Mouse (Mus musculus) liver, embryonic 15.5 days (tissue): ENCODE measurements at regions not wholly inside any gene's neighbourhood (a gene's known extent, or its start where the extent isn't known, plus 50 kb on each side); places are given as distances from the start of the nearest gene placed in this dataset.
A peak's percentile ranks its signal among the peaks of the same experiment; 100 is the strongest.

Source experiments
- ATAC-seq: fragments of 200-750 bp; cut with Nextera tagmentation; 2 replicates; pipeline ENCODE4 v1.8.0; 2017; ENCODE audit warnings: moderate number of reproducible peaks, mild to moderate bottlenecking, moderate library complexity; ENCODE audit not compliant: insufficient read depth
- H3K27ac ChIP-seq: fragments of 300-500 bp; sonication (generic); replicated peaks from 2 replicates; pipeline ENCODE4 v1.5.1; 2015; ENCODE audit warnings: mild to moderate bottlenecking, inconsistent platforms
- H3K27me3 ChIP-seq: fragments of 300-500 bp; sonication (generic); 2 replicates; pipeline ENCODE4 v1.6.1; 2015; ENCODE audit warnings: mild to moderate bottlenecking, inconsistent platforms
- H3K36me3 ChIP-seq: fragments of 300-500 bp; sonication (generic); replicated peaks from 2 replicates; pipeline ENCODE4 v1.6.1; 2015; ENCODE audit warnings: moderate library complexity, mild to moderate bottlenecking, inconsistent platforms
- H3K4me1 ChIP-seq: fragments of 300-500 bp; sonication (generic); replicated peaks from 2 replicates; pipeline ENCODE4 v1.6.1; 2015; ENCODE audit warnings: inconsistent platforms
- H3K4me2 ChIP-seq: fragments of 300-500 bp; sonication (generic); 2 replicates; pipeline ENCODE4 v1.6.1; 2015; ENCODE audit warnings: moderate library complexity, mild to moderate bottlenecking, inconsistent platforms
- H3K4me3 ChIP-seq: fragments of 300-500 bp; sonication (generic); replicated peaks from 2 replicates; pipeline ENCODE4 v1.5.1; 2015; ENCODE audit warnings: mild to moderate bottlenecking, inconsistent platforms
- H3K9ac ChIP-seq: fragments of 300-500 bp; sonication (generic); 2 replicates; pipeline ENCODE4 v1.6.1; 2015; ENCODE audit warnings: moderate library complexity, mild to moderate bottlenecking, inconsistent platforms
- H3K9me3 ChIP-seq: fragments of 300-500 bp; sonication (generic); replicated peaks from 2 replicates; pipeline ENCODE4 v1.6.1; 2016; ENCODE audit warnings: inconsistent platforms
- WGBS: fragments of 180-500 bp; shearing (Covaris S2); methylation state at CpG from one replicate; pipeline ENCODE4 v1.1.7; 2015; ENCODE audit warnings: mixed read lengths; ENCODE audit not compliant: insufficient replicate concordance; 5-methylcytosine and 5-hydroxymethylcytosine counted together

DNA sequence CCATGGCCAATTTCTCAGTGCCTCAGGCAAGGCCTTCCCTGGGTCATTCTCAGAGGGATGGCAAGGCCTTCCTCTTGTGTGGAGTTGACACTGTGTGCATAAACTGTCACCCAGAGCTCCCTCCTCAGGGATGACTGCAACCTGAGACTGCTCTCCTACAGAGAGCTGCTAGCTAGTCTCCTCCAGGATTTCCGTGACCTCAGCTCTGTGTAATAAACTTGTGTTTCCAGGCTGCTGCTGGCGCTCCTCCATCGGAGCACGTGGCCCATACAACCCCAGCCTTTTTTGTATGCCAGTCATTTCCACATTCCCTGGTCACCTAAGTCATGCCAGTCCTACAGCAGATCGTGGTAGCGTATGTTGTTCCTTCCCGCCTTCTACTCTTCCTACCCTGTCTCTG is 714.3 kb upstream of the Car8 start:
- Histone ChIP-seq H3K9ac (no peak overlapping the region), H3K4me3 (no peak overlapping the region), H3K27ac (no peak overlapping the region), H3K9me3 (no peaks in the 10 kb centered on the region), H3K4me2 (no peak overlapping the region), H3K36me3 (no peaks in the 10 kb centered on the region), H3K4me1 (peaks cover 4% of the 10 kb centered on the region; the same call in 1 of the 2 replicates), H3K27me3 (no peaks in the 10 kb centered on the region)
- ATAC-seq = no peak
- 72% methylated on average over 7 of the region's 7 CpGs for WGBS

DNA sequence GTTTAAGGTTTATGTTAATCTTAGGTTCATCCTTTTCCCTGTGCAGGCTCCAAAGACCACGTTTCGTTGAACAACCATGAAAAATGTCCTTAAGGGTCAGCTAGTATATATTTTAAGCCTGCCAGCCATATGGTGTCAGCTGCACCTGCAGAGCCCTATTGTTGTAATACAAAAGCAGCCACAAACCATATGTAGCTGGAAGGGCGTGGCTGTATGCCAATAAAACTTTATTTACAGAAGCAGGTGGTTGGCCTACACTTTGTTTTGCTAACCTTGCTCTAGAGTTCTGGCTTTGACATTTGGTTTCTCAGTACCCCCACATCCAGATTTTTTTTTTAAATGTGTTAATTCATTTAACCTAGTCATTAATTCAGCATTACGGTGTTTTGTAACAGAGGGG is 711.1 kb upstream of the Car8 start:
- Histone ChIP-seq H3K4me1 (peaks cover 4% of the 10 kb centered on the region; the same call in 1 of the 2 replicates), H3K4me3 (no peak overlapping the region), H3K36me3 (no peaks in the 10 kb centered on the region), H3K27ac (no peak overlapping the region), H3K4me2 (no peak overlapping the region), H3K27me3 (no peaks in the 10 kb centered on the region), H3K9ac (no peak overlapping the region), H3K9me3 (no peaks in the 10 kb centered on the region)
- no peak for ATAC-seq
- WGBS = 66% methylated on average over 4 of the region's 4 CpGs

DNA sequence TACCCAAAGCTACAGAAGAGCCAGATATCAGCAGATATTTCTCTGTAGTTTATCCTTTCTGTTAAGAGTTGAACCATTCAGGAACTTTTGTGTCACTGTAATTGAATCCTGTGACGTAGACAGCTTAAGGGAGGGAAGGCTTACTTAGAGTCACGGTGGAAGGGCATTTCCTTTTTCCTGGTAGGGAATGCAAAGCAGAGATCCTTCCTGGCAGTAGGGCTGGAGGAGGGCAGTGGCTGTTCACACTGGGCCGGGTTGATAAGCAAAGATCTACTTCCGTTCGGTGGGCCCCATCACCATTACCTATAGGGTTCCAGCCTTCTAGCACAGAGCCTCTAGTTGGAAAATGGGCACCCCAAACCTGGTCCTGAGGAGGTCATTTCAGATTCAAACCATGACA is 710.7 kb upstream of the Car8 start:
- no peak overlapping the region for H3K4me2 ChIP-seq
- no peak overlapping the region for H3K4me3 ChIP-seq
- H3K27ac ChIP-seq = no peak overlapping the region
- 38% methylated on average over 5 of the region's 5 CpGs for WGBS
- peaks cover 4% of the 10 kb centered on the region; the same call in 1 of the 2 replicates for H3K4me1 ChIP-seq
- no peaks in the 10 kb centered on the region for H3K9me3 ChIP-seq
- H3K27me3 ChIP-seq = no peaks in the 10 kb centered on the region
- no peak for ATAC-seq
- no peaks in the 10 kb centered on the region for H3K36me3 ChIP-seq
- no peak overlapping the region for H3K9ac ChIP-seq

DNA sequence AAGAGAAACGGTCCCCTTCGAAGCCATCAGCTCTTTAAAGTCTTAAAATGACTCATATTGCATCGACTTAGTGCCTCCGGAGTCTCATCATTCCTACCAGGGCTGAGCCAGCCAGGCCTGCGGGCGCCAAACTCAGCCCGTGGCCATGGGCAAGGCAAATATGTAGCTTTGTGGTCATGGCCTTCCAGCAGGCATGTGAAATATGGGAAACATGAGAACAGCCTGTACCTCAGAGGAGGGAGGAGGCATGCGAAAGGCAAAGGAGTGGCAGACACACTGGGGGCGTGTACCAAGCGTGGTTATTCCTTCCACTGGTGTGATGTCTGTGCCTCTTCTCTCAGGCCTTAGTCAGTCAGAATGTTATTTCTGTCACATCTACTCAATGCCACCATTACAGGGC is 706.3 kb upstream of the Car8 start:
- H3K9me3 ChIP-seq = no peaks in the 10 kb centered on the region
- H3K27me3 ChIP-seq = no peaks in the 10 kb centered on the region
- no peak overlapping the region for H3K4me2 ChIP-seq
- H3K4me3 ChIP-seq = no peak overlapping the region
- no peaks in the 10 kb centered on the region for H3K4me1 ChIP-seq
- no peaks in the 10 kb centered on the region for H3K36me3 ChIP-seq
- no peak overlapping the region for H3K27ac ChIP-seq
- no peak for ATAC-seq
- 71% methylated on average over 10 of the region's 10 CpGs for WGBS
- H3K9ac ChIP-seq = no peak overlapping the region

DNA sequence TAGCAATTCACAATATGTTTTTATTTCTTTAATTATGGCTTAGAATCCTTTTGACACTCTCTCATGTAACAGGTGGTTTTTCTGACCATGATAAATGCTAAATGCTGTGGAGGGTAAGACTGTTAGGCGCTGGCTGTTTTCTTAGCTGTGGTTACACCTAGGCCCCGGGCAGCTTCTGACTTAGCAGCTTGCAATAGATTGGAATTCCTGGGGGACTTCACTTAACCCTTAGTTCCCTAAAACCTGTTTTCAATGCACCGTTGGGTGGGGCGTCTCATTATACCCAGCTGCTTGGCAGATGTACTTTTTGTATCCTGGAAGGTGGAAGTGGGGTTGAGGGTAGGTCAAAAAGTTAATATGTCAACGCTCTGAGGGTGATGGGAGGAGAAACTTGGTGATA is 704.2 kb upstream of the Car8 start:
- ATAC-seq = no peak
- WGBS = 43% methylated on average over 5 of the region's 5 CpGs
- H3K4me1 ChIP-seq = no peaks in the 10 kb centered on the region
- no peaks in the 10 kb centered on the region for H3K9me3 ChIP-seq
- no peaks in the 10 kb centered on the region for H3K36me3 ChIP-seq
- no peak overlapping the region for H3K4me3 ChIP-seq
- H3K9ac ChIP-seq = no peak overlapping the region
- H3K27ac ChIP-seq = no peak overlapping the region
- H3K27me3 ChIP-seq = no peaks in the 10 kb centered on the region
- H3K4me2 ChIP-seq = no peak overlapping the region

DNA sequence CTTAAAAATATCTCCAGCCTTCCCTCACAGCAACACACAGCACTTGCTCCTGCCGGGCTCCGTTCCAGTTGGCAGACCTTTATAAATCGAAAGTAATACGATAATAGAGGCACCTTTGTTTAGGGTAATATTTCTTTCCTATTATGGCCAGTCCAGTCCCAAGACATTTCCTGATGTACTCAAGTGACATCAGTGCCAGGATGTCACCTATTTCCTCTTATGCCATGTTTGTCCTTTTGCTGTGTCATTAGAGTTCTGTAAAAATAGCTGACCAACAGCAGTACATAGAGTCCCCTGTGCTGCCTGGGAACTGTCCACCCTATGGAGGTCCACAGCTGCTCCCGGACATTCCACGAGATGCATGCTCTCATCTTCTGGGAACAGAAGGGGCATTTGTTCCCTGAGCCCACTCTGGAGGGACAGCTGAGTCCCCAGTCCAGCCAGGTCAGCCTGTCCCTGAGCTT is 700.1 kb upstream of the Car8 start:
- no peak overlapping the region for H3K4me2 ChIP-seq
- no peak overlapping the region for H3K4me3 ChIP-seq
- no peak overlapping the region for H3K27ac ChIP-seq
- H3K9me3 ChIP-seq = no peaks in the 10 kb centered on the region
- ATAC-seq = no peak
- H3K27me3 ChIP-seq = no peaks in the 10 kb centered on the region
- 51% methylated on average over 6 of the region's 6 CpGs for WGBS
- no peaks in the 10 kb centered on the region for H3K4me1 ChIP-seq
- no peak overlapping the region for H3K9ac ChIP-seq
- no peaks in the 10 kb centered on the region for H3K36me3 ChIP-seq

DNA sequence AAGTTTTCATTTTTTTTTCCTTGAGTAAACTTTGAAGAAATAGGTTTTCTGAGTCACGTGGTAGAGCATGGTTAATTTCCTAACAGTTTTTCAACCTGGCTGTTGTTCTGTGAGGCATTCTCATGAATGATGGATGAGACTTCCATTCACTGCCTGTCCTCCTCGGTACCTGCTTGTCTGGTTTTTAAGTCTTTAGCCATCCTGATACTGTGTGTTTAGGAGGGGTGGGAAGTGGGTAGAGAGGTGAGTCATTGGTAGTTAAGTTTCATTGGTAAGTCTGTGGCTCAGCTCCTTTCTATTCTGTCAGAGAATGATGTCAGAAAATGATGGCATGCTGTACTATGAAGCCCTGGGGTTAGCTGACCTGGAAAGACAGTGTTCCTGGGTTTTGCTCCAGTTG is 697.1 kb upstream of the Car8 start:
- no peaks in the 10 kb centered on the region for H3K4me1 ChIP-seq
- no peak for ATAC-seq

DNA sequence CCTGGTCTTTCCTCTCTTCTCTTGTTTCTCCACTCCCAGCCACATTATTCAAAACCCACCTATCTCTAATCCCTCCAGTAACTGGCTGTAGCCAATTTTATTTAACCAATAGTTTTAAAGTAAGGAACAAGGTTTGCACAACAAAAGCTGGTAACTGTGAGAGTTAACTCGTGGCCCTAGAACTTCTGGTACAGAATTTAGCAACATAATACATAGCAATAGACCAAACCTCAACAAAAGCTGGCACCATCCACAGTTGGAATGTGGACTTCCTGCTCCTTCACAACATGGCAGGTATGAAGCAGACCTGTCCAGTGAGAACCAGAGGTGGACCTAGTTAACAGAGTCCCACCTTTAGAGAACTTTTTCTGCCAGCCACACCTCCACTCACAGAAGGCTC is 695.7 kb upstream of the Car8 start:
- H3K9ac ChIP-seq = no peak overlapping the region
- ATAC-seq = no peak
- no peaks in the 10 kb centered on the region for H3K27me3 ChIP-seq
- no peak overlapping the region for H3K4me3 ChIP-seq
- no peaks in the 10 kb centered on the region for H3K4me1 ChIP-seq
- 41% methylated on average over 1 of the region's 1 CpGs for WGBS
- H3K4me2 ChIP-seq = no peak overlapping the region
- H3K36me3 ChIP-seq = no peaks in the 10 kb centered on the region
- no peak overlapping the region for H3K27ac ChIP-seq
- no peaks in the 10 kb centered on the region for H3K9me3 ChIP-seq

More for the DNA sequence above, 697.1 kb upstream of the Car8 start:
- H3K36me3 ChIP-seq = no peaks in the 10 kb centered on the region
- H3K4me2 ChIP-seq = no peak overlapping the region
- H3K9ac ChIP-seq = no peak overlapping the region
- WGBS = 66% methylated on average over 2 of the region's 2 CpGs
- no peaks in the 10 kb centered on the region for H3K9me3 ChIP-seq
- H3K27me3 ChIP-seq = no peaks in the 10 kb centered on the region
- no peak overlapping the region for H3K27ac ChIP-seq
- no peak overlapping the region for H3K4me3 ChIP-seq

DNA sequence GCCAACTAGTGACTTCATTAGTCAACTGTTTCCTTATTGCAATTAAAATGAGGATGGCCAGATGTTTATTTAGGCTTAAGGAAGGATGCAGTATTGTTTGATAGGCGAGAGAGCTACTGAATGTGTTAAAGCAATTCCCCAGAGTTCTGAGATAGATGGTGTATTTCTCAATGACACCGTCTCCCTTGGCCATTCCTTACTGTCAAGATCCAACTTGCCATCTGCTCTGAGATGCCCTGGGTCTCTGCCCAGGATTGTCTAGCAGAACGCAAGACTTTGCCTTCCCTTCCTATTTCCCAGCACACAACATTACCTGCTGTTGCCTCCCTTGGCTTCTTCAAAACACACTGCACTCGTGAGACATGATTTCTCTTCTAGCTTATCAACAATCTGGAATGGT is 690.5 kb upstream of the Car8 start:
- WGBS = 51% methylated on average over 4 of the region's 4 CpGs
- H3K4me1 ChIP-seq = peaks cover 9% of the 10 kb centered on the region
- H3K9ac ChIP-seq = no peak overlapping the region
- no peak overlapping the region for H3K4me3 ChIP-seq
- no peaks in the 10 kb centered on the region for H3K9me3 ChIP-seq
- no peaks in the 10 kb centered on the region for H3K27me3 ChIP-seq
- peak overlapping the region; percentile 38; the same call in 1 of the 2 replicates for H3K4me2 ChIP-seq
- H3K36me3 ChIP-seq = no peaks in the 10 kb centered on the region
- H3K27ac ChIP-seq = no peak overlapping the region
- no peak for ATAC-seq

DNA sequence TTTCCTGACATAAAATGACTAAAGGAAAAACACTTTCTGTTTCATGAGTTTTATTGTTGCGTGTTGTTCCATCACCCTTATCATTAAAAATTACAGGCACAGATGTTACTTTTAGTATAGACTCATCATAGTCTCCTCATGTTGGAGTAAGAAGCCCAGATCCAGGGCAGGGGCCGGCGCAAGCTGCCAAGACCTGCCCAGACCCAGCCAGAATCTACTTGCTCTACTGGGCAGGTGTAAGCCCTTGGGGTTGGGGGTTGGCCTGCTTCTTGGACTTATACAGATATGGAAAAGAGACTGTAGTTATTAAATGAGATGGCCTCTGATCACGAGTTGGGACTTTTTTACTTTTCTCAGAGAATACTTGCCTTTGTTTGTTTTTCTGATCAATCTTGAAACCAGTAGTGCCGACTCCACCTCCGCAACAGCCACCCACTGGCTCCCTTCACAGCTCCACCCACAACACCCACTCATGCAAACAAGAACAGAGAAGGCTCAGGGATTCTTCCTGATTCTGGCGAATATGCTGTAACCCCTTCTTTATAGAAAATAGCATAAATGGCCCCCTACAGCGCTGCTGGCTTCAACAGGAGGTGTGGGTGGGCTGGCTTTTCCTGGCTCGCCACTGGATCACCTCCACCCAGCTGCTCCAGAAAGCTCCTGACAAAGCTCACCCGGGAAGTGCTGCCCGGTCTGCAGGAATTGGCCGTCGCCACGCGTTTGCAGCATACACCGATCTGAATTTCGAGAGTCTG is 689.9 kb upstream of the Car8 start:
- Histone ChIP-seq H3K9ac (no peak overlapping the region), H3K4me1 (peaks cover 9% of the 10 kb centered on the region), H3K4me2 (peak overlapping the region; percentile 38; the same call in 1 of the 2 replicates), H3K27me3 (no peaks in the 10 kb centered on the region), H3K27ac (no peak overlapping the region), H3K9me3 (no peaks in the 10 kb centered on the region), H3K36me3 (no peaks in the 10 kb centered on the region), H3K4me3 (no peak overlapping the region)
- 65% methylated on average over 17 of the region's 17 CpGs for WGBS
- ATAC-seq = no peak

DNA sequence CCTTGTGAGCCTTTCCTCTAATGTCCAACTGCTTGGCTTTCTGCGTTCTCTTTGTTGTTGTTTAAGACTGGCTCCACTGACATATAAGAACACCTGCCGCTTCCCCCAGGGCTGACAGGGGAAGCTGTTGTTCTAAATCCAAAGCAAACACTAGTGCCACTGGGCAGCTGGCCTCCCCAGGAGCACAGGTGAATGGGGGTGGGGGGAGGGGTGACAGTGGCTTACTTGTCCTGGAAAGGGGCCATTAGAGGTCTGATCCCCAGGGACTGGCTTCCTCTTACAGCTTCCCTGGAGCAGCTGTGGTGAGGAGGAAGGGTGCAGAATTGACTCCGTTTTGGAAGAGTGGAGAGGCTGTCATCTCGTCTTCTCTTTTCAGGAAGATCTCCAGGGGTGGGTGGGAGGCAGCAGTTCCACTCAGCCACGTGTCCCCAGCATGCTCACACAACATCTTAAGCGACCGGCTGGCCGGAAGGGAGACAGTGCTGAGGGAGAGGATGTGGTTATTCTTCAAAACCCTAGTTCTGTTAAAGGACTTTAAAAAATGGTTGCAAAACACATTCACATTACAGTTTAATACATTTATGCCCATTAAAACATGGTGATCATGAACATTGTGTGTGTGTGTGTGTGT is 688.5 kb upstream of the Car8 start:
- no peak for ATAC-seq
- H3K4me2 ChIP-seq = no peak overlapping the region
- WGBS = 26% methylated on average over 8 of the region's 8 CpGs

More for the DNA sequence above, 688.5 kb upstream of the Car8 start:
- H3K9me3 ChIP-seq = no peaks in the 10 kb centered on the region
- no peaks in the 10 kb centered on the region for H3K36me3 ChIP-seq
- H3K4me3 ChIP-seq = no peak overlapping the region
- no peaks in the 10 kb centered on the region; the same call in 1 of the 2 replicates for H3K27me3 ChIP-seq
- H3K27ac ChIP-seq = no peak overlapping the region
- no peak overlapping the region for H3K9ac ChIP-seq
- peaks cover 9% of the 10 kb centered on the region for H3K4me1 ChIP-seq
